Mouse (Mus musculus) ES-Bruce4 (cell line): Measurements from ENCODE around the gene Cipc. TPM values are rescaled to one million over a fixed set of nuclear protein-coding genes. Genes with fewer than 3 reads are reported as not detected.

Experiments
- H3K27ac ChIP-seq: 2 replicates; pipeline ENCODE4 v1.5.1; 2012; ENCODE audit warnings: low read length, inconsistent platforms; ENCODE audit not compliant: insufficient read depth
- H3K27me3 ChIP-seq: 2 replicates; pipeline ENCODE4 v1.6.1; 2012; ENCODE audit warnings: mild to moderate bottlenecking, low read length, inconsistent platforms; ENCODE audit not compliant: control insufficient read depth, poor library complexity, insufficient read depth, severe bottlenecking
- H3K36me3 ChIP-seq: 2 replicates; pipeline ENCODE4 v1.6.1; 2012; ENCODE audit warnings: inconsistent platforms, mild to moderate bottlenecking, low read length, moderate library complexity; ENCODE audit not compliant: control insufficient read depth, poor library complexity, insufficient read depth, severe bottlenecking
- H3K4me1 ChIP-seq: one replicate; pipeline ENCODE4 v1.8.1; 2011; ENCODE audit warnings: low read length; ENCODE audit not compliant: control insufficient read depth, insufficient read depth
- H3K4me3 ChIP-seq: 2 replicates; pipeline ENCODE4 v1.5.1; 2011; ENCODE audit warnings: low read depth, mild to moderate bottlenecking, low read length
- H3K9ac ChIP-seq: 2 replicates; pipeline ENCODE4 v1.6.1; 2012; ENCODE audit warnings: low read depth, mild to moderate bottlenecking, inconsistent platforms; ENCODE audit not compliant: poor library complexity, severe bottlenecking
- H3K9me3 ChIP-seq: replicated peaks from 2 replicates; pipeline ENCODE4 v1.6.1; 2012; ENCODE audit warnings: mild to moderate bottlenecking, low read length, inconsistent platforms; ENCODE audit not compliant: control insufficient read depth, poor library complexity, insufficient read depth, severe bottlenecking
- CTCF ChIP-seq: IDR thresholded peaks from one replicate; pipeline ENCODE4 v1.8.1; 2011; ENCODE audit warnings: low read depth, low read length
- EP300 ChIP-seq: IDR thresholded peaks from 2 replicates; pipeline ENCODE4 v1.6.1; 2011; ENCODE audit warnings: low read depth, low read length; ENCODE audit not compliant: insufficient read depth
- POLR2A ChIP-seq: IDR thresholded peaks from one replicate; pipeline ENCODE4 v1.8.1; 2011; ENCODE audit warnings: low read length; ENCODE audit not compliant: insufficient read depth
- polyA plus RNA-seq: library from polyadenylated mRNA; stranded (reverse); fragments of >200 nt; gene quantifications from 2 replicates; pipeline ENCODE4 v1.2.4, GENCODE M21; 2011; ENCODE audit warnings: low read depth; ENCODE audit not compliant: missing spikeins, insufficient read depth, insufficient read length

Gene Cipc
- polyA plus RNA-seq, 1 experiment, result 23.5 TPM

DNA sequence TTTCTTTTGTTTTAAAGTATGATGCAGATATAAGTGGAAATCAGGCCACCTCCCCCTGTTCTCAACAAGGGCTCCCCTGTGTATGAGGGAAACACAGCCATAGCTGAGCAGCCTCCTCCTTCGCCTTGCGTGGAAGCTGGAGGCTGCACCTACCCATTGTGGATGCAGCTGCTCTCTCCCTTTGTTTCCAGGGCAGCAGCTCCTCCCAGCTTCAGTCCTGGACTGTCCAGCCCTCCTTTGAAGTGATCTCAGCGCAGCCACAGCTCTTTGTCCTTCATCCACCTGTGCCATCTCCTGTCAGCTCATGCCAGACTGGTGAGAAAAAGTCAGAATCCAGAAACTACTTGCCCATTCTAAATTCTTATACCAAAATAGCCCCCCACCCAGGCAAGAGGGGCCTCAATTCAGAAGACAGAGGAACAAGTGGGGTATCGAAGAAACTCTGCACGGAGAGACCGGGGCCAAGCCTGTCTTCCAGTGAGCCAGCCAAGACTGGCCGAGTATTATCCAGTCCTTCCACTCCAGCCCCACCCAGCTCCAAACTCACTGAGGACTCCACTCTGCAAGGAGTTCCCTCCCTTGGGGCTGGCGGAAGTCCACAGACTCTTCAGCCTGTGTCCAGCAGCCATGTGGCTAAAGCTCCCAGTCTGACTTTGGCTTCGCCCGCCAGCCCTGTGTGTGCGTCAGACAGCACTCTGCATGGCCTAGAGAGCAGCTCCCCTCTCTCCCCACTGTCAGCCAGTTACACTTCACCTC, 14.9 kb downstream of the Cipc start:
- peaks cover 49% of the 10 kb centered on the region for H3K36me3 ChIP-seq
- H3K4me3 ChIP-seq, result no peak overlapping the region
- no peaks in the 10 kb centered on the region for H3K27me3 ChIP-seq
- no peak overlapping the region for H3K9ac ChIP-seq
- no peak overlapping the region for H3K27ac ChIP-seq
- TF ChIP-seq CTCF (no peak), POLR2A (no peak), EP300 (no peak)
- H3K9me3 ChIP-seq, result no peaks in the 10 kb centered on the region
- H3K4me1 ChIP-seq, result no peaks in the 10 kb centered on the region

DNA sequence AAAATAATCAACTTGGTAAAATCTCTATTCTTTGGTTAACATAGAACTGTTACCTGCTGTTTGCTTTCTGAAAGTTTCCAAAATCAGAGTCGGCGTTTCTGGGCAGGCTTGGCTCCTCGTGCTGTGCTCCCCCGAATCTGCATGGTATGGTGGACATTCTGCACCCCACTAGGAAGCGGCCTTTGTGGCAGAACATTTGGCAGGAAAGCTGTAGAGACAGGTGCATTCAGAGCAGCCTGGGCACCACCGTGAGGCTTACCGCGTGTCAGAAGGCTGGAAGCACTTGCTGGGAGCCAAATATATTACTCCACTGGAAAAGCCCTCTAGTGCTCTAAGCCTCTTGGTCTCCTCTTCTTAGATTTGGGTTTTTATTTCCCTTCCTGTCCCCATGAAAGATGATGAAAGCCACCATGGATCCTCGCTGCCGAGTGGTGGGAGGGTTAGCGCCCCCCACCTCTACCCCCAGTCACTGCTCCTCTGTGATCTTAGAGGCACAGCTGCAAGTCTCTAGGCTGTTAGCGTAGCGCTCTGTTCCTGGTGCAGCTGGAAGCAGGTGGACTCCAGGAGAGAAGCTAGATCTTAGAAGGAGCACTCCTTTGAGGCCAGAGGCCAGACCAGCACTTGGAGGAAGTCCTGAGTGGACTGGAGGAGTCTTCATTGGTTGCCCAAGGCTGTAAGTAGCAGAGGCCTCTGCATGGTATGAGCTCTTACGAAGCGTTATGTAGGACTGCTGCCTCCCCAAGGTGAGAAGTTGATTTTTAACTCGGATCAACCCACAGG, 17.6 kb downstream of the Cipc start:
- TF ChIP-seq POLR2A (no peak), CTCF (no peak), EP300 (no peak)
- H3K4me1 ChIP-seq, result no peaks in the 10 kb centered on the region
- H3K36me3 ChIP-seq, result peaks cover 39% of the 10 kb centered on the region
- H3K4me3 ChIP-seq, result no peak overlapping the region
- H3K27ac ChIP-seq, result no peak overlapping the region
- no peaks in the 10 kb centered on the region for H3K27me3 ChIP-seq
- H3K9me3 ChIP-seq, result no peaks in the 10 kb centered on the region
- H3K9ac ChIP-seq, result no peak overlapping the region

DNA sequence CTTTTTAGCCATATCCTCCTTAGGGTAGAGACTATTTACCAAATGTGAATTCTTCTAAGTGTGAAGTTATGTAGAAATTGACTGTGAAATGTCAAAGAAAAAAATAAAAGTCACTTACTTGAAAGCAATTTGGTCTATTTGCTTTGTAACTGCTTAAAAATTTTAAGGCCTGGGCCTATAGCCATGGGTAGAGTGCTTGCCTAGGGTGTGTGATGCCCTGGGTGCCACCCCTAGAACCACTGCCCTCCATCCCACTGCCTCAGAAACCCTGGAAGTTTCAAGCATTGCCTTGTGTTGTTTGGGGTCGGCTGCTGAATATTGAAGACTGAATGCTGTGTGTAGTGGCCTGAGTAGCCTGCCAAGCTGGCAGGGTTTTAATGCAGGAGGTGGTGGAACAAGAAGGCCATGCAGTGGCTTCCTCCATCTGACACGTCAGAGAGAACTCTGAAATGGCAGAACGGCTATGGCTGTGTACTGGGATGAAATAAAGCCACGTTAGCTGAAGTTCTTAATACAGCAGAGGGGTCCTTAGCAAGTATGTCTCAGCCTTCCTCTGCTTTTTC, 18.5 kb downstream of the Cipc start:
- TF ChIP-seq EP300 (no peak), POLR2A (no peak), CTCF (no peak)
- Histone ChIP-seq H3K27ac (no peak overlapping the region), H3K9ac (no peak overlapping the region), H3K27me3 (no peaks in the 10 kb centered on the region), H3K4me3 (no peak overlapping the region), H3K36me3 (peaks cover 31% of the 10 kb centered on the region), H3K4me1 (no peaks in the 10 kb centered on the region), H3K9me3 (no peaks in the 10 kb centered on the region)

DNA sequence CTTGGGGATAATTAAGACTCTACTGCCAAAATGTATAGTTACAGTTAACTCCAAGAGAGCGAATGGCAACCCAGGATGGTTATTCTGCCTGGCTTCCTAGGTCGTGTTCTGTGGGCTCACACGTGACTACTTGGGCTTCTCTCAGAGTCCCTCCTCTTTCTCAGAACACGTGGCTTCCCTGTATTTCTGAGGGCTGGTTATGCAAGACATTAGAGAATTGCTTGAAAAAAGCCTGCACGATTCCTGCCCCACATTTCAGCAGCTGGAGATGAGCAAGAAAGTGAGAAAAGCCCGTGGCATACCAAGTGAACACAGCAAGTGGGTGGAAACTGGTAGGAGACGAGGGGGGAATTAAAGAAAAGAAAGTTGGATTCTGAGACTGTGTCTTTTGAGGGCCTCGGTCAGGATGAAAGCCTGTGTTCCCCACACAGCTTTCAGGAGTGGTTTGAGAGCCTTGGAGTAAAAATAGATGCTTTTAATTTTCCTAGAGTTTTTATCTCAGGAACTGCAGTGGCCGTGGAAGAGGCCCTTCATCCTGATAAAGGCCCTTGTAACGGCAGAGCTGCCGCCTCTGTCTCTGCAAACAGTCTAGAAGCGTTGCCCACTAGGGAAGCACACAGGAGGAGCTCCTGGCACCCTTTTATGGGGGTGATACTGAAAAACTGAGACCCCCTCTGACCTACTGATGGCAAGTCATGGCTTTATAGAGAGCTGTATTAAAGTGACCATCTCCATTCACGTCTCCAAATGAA, 21.8 kb downstream of the Cipc start:
- TF ChIP-seq EP300 (no peak), POLR2A (no peak), CTCF (no peak)
- H3K27ac ChIP-seq, result no peak overlapping the region
- no peaks in the 10 kb centered on the region for H3K9me3 ChIP-seq

DNA sequence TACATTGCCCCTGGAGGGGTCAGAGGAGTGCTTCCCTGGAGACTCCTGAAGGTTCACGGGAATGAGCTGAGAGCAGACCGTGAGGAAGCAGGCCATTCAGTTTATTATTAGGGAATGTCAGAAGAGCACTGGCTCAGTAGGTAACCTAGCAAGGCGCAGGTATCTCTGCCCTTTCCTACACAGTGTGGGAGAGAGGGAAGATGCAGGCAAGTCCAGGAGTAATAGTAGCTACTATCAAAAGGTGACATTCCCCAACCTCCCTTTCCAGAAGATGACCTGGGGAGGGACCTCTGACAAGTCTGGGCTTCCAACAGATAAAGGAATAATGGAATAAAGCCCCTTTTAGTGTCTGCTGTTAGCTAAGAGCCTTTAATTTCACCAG, 22.4 kb downstream of the Cipc start:
- Histone ChIP-seq H3K9me3 (no peaks in the 10 kb centered on the region), H3K4me1 (no peaks in the 10 kb centered on the region), H3K27ac (no peak overlapping the region), H3K9ac (no peak overlapping the region), H3K27me3 (no peaks in the 10 kb centered on the region), H3K4me3 (no peak overlapping the region), H3K36me3 (no peaks in the 10 kb centered on the region)
- TF ChIP-seq POLR2A (no peak), EP300 (no peak), CTCF (no peak)

More for the DNA sequence above, 21.8 kb downstream of the Cipc start:
- H3K36me3 ChIP-seq, result peaks cover 2% of the 10 kb centered on the region; the same call in 1 of the 2 replicates
- H3K9ac ChIP-seq, result no peak overlapping the region
- no peaks in the 10 kb centered on the region for H3K27me3 ChIP-seq
- no peak overlapping the region for H3K4me3 ChIP-seq
- no peaks in the 10 kb centered on the region for H3K4me1 ChIP-seq
